Mouse (Mus musculus): ENCODE results near the gene Olfr1030.

DNA sequence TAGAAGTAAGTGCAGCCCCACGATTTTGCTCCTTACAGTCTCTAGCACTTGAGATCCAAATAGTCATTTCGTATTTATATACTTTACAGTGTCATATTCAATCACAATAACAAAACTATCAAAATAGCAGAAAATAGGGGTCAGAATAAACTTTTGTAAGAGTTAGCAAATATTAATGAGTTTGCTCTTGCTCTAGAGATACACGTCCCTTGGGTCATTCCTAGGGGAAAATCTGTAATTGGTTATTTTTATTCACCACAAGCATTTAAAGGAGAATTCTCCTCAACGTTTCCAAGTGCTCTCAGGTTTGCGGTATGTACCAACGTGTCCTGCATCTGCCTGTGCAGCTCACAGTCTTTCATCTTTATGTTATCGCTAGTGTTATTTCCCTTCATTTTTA, 26.2 kb downstream of the Olfr1030 start, which contains the start of gene Olfr1032:
- TF ChIP-seq POLR2A (IDR thresholded peaks at IDR 0.05; ENCODE audit: low read depth, low read length) = no peak
- no peak for TF ChIP-seq CTCF (IDR thresholded peaks at IDR 0.05; ENCODE audit: extremely low read depth, insufficient read depth, insufficient read length, insufficient replicate concordance)
